Mouse (Mus musculus) layer of hippocampus, adult 2 months (tissue): ENCODE data around the gene Kirrel3. TPM values are rescaled to one million over a fixed set of nuclear protein-coding genes. Genes with fewer than 3 reads are reported as not detected.
A peak's percentile ranks its signal among the peaks of the same experiment; 100 is the strongest.

Experiments used
- DNase-seq, 2 experiments: peaks; one replicate each; pipeline ENCODE4 v3.0.0; 2022; ENCODE audit warnings: low spot score in 2 of 2
- H3K27ac ChIP-seq: fragments of 200-600 bp; 2 replicates; pipeline ENCODE4 v1.8.1; 2022
- H3K4me3 ChIP-seq: fragments of 200-600 bp; 2 replicates; pipeline ENCODE4 v1.8.1; 2022; ENCODE audit warnings: mild to moderate bottlenecking
- CTCF ChIP-seq: fragments of 200-600 bp; conservative IDR thresholded peaks from 2 replicates; pipeline ENCODE4 v1.8.1; 2022; ENCODE audit warnings: antibody characterized with exemption, mild to moderate bottlenecking, moderate library complexity
- long read RNA-seq, 2 experiments: library from polyadenylated mRNA; stranded (forward); transcript quantifications; one replicate each; pipeline ENCODE4 v2.0.0; 2021; ENCODE audit warnings: borderline mapping rate in 2 of 2
- total RNA-seq, 2 experiments: library from RNA; stranded (reverse); gene quantifications; 2 replicates each; pipeline ENCODE4 v1.2.3; 2021

Gene Kirrel3
- 10 to 100 TPM; 55.6 to 57.5 TPM for total RNA-seq
- long read RNA-seq, experiment 1, partial matches to known transcripts: 21 of 30 reads
- long read RNA-seq, experiment 1, other reads (novel, unspliced or antisense): 9 of 30 reads
- long read RNA-seq, experiment 2, partial matches to known transcripts: 37 of 47 reads
- long read RNA-seq, experiment 2, other reads (novel, unspliced or antisense): 10 of 47 reads

DNA sequence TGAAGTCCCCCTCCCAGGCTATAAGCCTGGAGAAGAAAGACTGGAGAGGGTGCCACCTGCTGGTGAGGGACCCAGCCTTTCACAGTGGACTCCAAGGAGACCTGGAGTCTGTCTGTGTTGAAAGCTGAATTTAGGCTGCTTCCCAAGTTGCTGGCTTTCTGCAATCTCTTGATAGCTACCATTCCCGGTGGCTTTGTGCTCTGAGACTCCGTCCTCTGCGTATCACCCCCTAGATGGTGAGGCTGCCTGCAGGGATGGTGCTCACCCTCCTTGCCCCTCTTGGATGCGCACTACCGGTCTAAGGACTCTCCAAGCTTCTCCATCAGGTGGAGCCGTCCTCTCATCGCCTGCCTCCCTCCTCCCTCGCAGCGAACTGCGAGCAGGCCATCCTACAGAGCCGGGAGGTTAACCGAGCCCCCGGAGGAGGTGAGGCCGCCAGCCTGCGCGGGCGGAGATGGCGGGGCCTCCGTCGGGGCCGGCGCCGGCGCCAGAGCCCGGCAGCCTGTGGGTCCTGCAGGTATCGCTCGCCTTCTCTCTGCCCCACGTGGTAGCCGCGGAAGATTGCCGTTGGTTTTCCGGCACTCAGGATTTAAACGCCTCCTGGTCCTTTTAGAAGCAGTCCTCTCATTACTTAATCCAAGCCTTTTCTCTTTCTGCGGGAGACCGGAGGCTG, at the start of gene Kirrel3:
Gene Kirrel3, plus strand, starts transcription at position 136 of the 673 bp plus-strand sequence.
- DNase-seq: peak; percentile 72 to 75
- TF ChIP-seq CTCF: peak; percentile 89
- Histone ChIP-seq H3K27ac (peak within 1 kb of the TSS; percentile 96), H3K4me3 (peak within 1 kb of the TSS; percentile 62)

DNA sequence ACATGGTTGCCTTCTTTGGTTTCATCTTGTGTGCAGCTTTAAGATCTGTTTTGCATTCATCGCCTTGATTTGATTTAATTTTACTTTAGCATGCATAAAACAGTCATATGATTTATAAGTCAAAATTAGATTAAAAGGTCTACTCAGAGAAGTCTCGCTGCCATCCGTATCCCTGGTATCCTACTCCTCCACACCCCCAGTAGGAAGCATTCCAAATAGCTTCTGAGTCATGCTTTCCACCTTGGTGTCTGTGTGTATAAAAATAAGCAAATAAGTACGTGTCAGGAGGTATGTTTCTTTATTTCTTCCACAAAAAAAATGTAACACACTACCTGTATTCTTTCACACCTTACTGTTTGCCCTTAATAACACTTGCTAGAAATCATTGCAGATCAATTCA, 45.0 kb upstream of the Kirrel3 start:
- Histone ChIP-seq H3K27ac (no peak overlapping the region), H3K4me3 (no peak overlapping the region)
- TF ChIP-seq CTCF: no peak
- DNase-seq: no peak

DNA sequence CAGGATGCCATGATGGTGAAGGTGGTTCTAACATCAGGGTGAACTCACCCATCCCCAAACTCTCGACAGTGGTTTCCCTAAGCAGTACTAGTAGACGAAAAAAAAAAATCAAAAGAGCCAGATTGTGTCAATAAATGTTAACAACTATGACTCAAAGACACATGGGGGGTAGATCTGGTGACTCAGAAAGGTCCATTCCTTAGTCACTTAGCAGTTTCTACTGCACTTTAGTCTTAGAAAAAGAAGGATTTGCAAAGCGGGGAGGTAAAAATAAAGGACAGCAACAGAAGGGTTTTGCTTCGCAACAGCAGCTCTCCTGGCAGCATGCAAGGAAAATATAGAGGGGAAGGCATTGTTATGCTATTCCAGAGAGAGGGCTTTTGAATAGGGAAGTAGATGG, 41.7 kb upstream of the Kirrel3 start:
- TF ChIP-seq CTCF: no peak
- Histone ChIP-seq H3K4me3 (no peak overlapping the region), H3K27ac (no peak overlapping the region)
- DNase-seq: no peak

DNA sequence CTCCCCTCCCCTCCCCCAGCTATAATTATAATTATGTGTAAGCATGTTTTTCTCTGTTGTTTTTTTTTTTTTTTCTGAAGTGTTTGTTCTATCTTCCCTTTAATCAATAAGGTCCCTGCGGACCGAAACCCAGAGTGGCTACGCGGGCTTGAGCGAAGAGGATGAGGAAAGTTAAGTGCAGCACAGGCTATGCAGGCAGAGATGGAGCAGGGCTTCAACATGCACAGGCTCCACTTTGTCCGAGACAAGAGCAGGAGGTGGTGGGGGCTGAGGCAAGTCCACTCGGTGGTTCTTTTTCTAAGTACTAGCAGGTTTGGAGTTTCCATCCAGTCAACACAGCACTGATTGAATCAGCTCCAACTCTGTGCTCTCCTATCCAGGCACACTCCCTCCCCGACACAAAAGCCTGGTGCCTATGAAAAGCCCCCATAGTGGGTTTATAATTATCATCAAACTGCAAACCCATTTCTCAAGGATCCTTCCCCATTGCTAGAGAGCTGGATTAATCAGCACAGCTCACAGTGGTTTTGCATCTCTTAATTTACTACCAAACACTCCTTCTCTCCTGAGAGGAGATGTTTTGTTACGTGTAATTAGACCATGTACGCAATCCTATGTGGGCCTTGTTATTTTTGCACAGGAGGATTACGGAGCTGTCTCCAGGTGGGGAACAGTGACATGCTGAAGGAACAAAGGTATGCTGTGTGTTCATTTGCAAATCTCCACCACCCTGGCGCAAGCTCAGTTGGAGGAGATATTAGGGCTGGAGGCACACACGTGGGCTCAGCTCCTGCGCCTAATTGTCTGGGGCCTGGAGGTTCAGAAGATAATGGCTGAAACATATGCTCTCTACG, 39.0 kb upstream of the Kirrel3 start:
- Histone ChIP-seq H3K4me3 (no peak overlapping the region), H3K27ac (no peak overlapping the region)
- no peak for TF ChIP-seq CTCF
- no peak for DNase-seq

DNA sequence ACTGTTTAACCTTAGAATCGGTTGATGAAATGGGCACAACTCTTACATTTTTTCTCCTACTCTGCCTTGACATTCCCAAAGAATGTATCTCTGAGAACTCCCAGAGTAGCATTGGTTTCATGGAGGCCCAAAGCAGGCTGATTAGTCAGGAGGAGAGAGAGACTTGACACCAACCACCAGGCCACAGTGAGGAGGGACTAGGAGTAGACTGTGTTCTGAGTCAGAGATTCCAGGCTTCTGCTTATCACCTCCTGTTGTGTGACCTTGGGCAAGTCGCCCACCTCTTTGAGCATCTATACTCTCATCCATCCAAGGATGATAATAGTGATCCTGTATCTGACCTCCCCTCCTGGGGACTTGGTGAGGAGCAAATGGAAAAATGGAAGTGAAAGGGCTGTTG, 38.0 kb upstream of the Kirrel3 start:
- no peak overlapping the region for H3K4me3 ChIP-seq
- DNase-seq: no peak
- no peak for TF ChIP-seq CTCF
- no peak overlapping the region for H3K27ac ChIP-seq

DNA sequence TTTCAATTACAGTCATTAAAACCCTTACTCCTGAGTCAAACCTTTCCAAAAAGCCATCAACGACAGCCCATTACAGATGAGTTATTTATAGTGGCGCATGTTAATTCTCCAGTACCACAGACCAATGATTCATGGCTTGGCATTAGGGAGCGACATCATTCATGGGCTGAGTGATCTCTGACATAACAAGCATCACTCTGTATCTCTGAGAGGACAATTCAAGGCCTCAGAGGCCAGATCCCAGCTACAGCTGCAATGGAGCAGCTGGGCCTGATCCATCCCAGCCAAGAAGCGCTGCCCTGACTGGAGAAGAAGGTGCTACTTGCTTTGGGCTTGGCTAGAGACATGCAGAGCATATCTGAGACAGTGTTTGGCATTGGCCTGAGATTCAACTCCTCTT, 37.2 kb upstream of the Kirrel3 start:
- no peak overlapping the region for H3K4me3 ChIP-seq
- TF ChIP-seq CTCF: no peak
- no peak for DNase-seq
- H3K27ac ChIP-seq: no peak overlapping the region

DNA sequence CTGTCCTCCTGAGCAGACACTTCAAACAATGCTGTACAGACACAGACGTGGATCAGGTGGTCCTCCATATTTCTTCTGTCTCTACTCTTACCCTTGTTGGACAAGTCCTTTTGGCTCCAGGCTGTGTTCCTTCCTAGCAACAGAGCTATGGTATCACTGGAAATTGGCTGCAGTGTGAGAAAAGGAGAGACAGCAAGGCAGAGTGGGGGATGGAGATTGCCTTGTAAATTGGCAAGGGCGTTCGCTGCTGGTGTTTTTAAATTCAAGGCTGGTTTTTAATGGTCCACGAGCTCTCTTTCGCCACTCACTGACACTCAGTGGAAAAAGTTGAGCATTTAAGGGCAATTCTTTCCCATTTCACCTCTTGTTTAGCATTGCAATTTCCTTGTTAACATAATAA, 27.5 kb upstream of the Kirrel3 start:
- H3K4me3 ChIP-seq: no peak overlapping the region
- DNase-seq: no peak
- TF ChIP-seq CTCF: no peak
- H3K27ac ChIP-seq: no peak overlapping the region

DNA sequence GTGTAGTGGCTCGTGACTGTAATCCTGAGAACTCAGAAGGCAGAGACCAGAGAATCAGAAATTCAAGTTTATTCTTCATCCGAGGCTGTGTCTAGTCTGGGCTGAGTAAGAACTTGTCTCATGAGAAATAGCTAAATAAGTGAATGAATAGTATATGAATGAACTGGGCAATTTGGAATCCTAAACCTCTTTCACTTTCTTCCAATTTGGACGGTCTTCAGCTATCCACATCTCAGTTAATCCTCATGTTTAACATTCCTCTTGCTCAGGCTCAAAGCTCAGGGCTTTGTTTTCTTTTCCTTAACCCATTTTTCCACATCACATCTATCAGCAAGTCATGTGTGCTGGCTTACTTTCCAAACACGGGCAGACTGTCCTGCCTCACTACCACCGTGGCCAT, 25.7 kb upstream of the Kirrel3 start:
- no peak overlapping the region for H3K4me3 ChIP-seq
- no peak for DNase-seq
- no peak for TF ChIP-seq CTCF
- H3K27ac ChIP-seq: no peak overlapping the region

DNA sequence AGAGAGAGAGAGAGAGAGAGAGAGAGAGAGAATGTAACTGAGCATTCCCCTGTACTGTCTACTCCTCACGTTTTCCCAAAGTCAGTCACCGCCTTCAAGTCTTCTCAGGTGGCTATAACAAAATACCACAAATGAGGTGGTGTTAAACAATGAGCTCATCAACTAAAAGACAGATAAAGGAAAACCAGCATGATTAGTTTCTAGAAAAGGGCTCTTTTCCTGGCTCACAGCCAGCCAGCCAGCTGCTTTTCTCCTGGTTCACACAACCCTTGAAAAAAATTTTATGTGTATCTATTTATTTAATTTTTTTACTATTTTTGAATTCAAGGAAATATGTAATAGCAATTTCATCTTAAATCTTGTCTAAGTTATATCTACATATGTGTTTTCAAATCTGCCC, 22.0 kb upstream of the Kirrel3 start:
- TF ChIP-seq CTCF: no peak
- no peak overlapping the region for H3K27ac ChIP-seq
- no peak for DNase-seq
- no peak overlapping the region for H3K4me3 ChIP-seq

DNA sequence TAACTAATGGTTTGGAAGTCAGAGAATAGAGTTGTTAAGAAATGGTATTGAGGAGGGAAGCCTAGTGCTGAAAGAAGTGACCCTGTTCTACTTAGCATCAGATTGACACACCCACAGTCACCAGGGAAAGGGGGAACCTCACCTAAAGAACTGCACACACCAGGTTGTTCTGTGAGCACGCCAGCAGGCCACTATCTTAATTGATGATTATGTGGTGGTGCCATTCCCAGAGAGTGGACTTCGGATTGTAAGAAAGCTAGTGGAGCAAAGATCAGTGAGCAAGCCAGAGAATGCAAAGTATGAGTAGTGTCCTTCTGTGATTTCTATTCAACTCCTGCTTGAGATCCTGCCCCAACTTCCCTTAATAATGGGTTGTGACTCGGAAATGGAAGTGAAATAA, 19.6 kb upstream of the Kirrel3 start:
- no peak overlapping the region for H3K4me3 ChIP-seq
- H3K27ac ChIP-seq: no peak overlapping the region
- no peak for TF ChIP-seq CTCF
- DNase-seq: no peak

DNA sequence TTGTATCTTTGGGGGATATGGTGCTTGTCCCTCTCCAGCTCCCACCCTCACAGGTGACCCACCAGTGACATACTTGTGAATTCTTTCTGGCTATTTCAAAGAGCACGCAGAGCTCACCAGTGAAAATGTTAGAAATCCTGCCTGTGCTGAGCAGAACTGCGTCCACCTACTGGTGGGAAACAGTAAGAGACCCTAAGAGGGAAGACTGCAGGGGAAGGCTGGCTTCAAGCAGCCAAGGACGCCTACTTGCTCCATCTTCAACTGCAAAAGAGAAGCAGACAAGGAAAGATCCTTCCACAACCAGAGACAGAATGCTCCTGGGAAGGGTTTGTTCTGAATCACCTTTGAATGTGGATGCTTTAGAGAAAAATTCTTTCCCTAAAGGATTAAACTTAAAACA, 16.5 kb upstream of the Kirrel3 start:
- Histone ChIP-seq H3K27ac (no peak overlapping the region), H3K4me3 (no peak overlapping the region)
- TF ChIP-seq CTCF: peak; percentile 66
- DNase-seq: no peak

DNA sequence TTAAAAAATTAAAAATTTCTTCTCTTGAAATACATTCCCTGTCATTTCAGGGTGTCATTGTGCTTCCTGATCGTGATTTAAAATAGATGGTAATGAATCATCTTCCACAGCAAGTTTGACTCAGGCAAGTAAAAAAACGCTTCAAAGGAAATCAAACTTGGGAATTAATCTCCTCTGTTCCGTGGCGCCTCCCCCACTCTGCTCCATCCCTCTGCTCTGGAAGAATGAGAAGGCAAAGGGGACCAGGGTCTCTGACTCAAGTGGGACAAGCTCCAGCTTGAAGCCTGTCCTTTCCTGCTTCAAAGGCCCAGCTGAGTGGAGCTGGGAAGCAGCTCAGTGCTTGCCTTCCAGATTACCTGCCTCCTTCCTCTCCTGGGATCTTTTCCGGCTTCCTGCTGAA, 9.5 kb upstream of the Kirrel3 start:
- Histone ChIP-seq H3K4me3 (no peak overlapping the region), H3K27ac (no peak overlapping the region)
- no peak for TF ChIP-seq CTCF
- no peak for DNase-seq

DNA sequence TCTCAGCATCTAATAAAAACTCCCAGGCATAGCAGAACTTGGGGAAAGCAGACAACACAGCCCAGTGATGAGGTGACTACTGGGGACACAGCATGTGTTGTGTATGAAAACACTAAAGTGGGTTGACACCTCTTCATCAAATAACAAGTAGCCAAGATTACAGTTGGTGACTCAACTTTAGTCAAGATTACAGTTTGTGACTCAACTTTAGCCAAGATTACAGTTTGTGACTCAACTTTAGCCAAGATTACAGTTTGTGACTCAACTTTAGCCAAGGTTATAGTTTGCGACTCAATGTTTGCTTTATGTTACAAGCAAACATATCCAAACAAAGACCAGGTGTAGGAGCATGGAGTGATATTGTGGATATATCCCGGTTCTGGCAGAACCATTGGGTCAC, 7.2 kb upstream of the Kirrel3 start:
- DNase-seq: no peak
- TF ChIP-seq CTCF: no peak
- H3K27ac ChIP-seq: no peak overlapping the region
- H3K4me3 ChIP-seq: no peak overlapping the region

DNA sequence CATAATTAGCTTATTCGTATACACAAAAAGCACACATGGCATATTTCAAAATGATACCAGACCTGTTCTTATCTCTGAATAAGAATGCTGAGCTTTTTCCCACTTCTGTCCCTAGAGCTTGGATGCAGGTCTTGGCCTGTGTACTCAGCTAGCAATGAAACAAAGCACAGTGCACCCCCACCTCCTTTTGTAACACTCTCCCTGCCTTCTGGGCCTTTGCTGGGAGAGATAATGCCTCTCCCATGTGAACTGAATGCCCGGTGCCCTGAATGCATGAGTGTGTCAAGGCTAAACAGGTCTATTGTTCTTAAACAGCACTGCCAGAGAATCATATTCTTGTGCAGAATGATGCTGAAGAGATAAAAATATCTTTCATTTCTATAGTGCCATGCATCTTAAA, 2.5 kb upstream of the Kirrel3 start:
- DNase-seq: no peak
- Histone ChIP-seq H3K27ac (no peak overlapping the region), H3K4me3 (no peak overlapping the region)
- TF ChIP-seq CTCF: no peak
